Mouse (Mus musculus) megakaryocyte-erythroid progenitor cell, adult 5-6 weeks (primary cell): Measurements from ENCODE around the gene Acoxl. TPM values are rescaled to one million over a fixed set of nuclear protein-coding genes. Genes with fewer than 3 reads are reported as not detected.

ENCODE experiments used
- ATAC-seq: replicated peaks from 2 replicates; pipeline ENCODE4 v1.8.0; 2016; ENCODE audit warnings: mild to moderate bottlenecking, inconsistent platforms; ENCODE audit not compliant: severe bottlenecking, poor library complexity, low FRiP score, low TSS enrichment
- total RNA-seq, 2 experiments: library from RNA; stranded (forward) in 1 of 2; stranded (reverse) in 1 of 2; fragments of 200-1000, 215-1000 nt in 1 of 2; fragments of >200 nt in 1 of 2; fragmentation: Nextera tagmentation in 1 of 2; gene quantifications; 2 replicates each; pipeline ENCODE4 v1.2.3; 2014 to 2017

The Acoxl gene
- total RNA-seq, 2 experiments from 2014 or later: 0.75 to 0.87 TPM

- peak; percentile 81 for ATAC-seq
Measured at GRCm38 (mm10) chr2:128127121-128127671, 288.5 kb downstream of the Acoxl start.

- peak; percentile 35 for ATAC-seq
Measured at GRCm38 (mm10) chr2:128127691-128128292, 289.1 kb downstream of the Acoxl start.

- ATAC-seq: no peak
Measured at GRCm38 (mm10) chr2:128128532-128128931, 289.9 kb downstream of the Acoxl start.

GRCm38 (mm10) chr2:128131503-128131902 is 292.8 kb downstream of the Acoxl start:
- no peak for ATAC-seq

- ATAC-seq: peak; percentile 54
Measured at GRCm38 (mm10) chr2:128132635-128133034, 294.0 kb downstream of the Acoxl start.

- ATAC-seq: no peak
Measured at GRCm38 (mm10) chr2:128133865-128134264, 295.2 kb downstream of the Acoxl start.

- ATAC-seq: no peak
Measured at GRCm38 (mm10) chr2:128134474-128134873, 295.8 kb downstream of the Acoxl start.

GRCm38 (mm10) chr2:128134948-128135347 is 296.3 kb downstream of the Acoxl start:
- no peak for ATAC-seq

GRCm38 (mm10) chr2:128136769-128137433 is 298.2 kb downstream of the Acoxl start:
- ATAC-seq: no peak

GRCm38 (mm10) chr2:128137480-128138276 is 299.0 kb downstream of the Acoxl start:
- ATAC-seq: no peak

GRCm38 (mm10) chr2:128138924-128139323 is 300.2 kb downstream of the Acoxl start:
- ATAC-seq: no peak

- ATAC-seq: no peak
Measured at GRCm38 (mm10) chr2:128139781-128140180, 301.1 kb downstream of the Acoxl start.

- no peak for ATAC-seq
Measured at GRCm38 (mm10) chr2:128140183-128140582, 301.5 kb downstream of the Acoxl start.

- peak; percentile 90 for ATAC-seq
Measured at GRCm38 (mm10) chr2:128143992-128144391, 305.3 kb downstream of the Acoxl start.

- no peak for ATAC-seq
Measured at GRCm38 (mm10) chr2:128145433-128145832, 306.8 kb downstream of the Acoxl start.

- ATAC-seq: no peak
Measured at GRCm38 (mm10) chr2:128149596-128149995, 310.9 kb downstream of the Acoxl start.

GRCm38 (mm10) chr2:128152211-128152610 is 313.5 kb downstream of the Acoxl start:
- peak; percentile 18; the same call in 1 of the 2 replicates for ATAC-seq

- ATAC-seq: peak; percentile 44
Measured at GRCm38 (mm10) chr2:128152845-128153550, 314.3 kb downstream of the Acoxl start.

GRCm38 (mm10) chr2:128153551-128153910 is 314.9 kb downstream of the Acoxl start:
- peak; percentile 36; the same call in 1 of the 2 replicates for ATAC-seq
